Mouse (Mus musculus): ENCODE results near the gene Inhba. TPM values are rescaled to one million over a fixed set of nuclear protein-coding genes. Genes with fewer than 3 reads are reported as not detected.

The Inhba gene
- polyA plus RNA-seq (2012; rRNA removed) = 0.65 and 1.8 TPM in 2 replicates

DNA sequence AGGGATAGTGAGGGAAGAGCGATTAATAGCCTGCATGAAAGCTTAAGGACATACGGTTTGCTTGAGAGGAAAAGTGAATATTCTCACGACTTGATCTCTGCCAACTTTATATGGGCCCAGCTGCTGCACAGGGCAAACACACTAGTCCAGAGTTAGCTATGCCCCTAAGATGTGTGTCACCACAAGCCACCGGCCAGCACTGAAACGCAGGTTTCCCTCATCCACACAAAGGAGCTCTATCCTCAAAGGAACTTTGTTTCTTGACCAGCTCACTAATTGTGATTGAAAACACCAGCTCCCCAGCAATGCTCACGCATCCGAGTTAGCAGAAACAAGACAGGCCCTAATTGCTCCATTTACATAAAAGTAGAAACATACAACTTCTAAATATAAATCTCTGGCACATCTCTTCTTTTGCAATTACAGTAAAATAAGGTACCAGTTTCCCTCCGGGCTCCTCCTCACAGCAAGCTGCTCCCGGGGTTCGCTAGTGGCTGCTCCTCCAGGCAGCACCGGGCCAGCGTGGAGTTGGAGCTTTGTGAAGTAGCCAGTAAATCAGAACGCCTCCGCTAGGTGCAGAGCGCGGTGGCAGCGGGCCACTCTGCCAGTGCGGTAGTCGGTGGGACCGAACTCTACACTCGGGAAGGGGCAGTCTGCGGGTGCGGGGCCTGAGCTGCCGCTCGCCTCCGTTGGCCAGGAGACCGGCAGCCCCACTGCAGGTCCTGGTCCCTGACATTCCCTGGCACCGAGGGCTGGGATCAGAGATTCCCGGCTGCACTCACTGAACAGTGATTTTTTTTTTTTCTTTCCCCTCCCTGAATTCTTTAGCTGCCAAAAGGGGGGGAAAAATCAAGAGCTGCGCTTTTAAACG is at the start of gene Inhba:
Inhba (plus strand) TSS at position 480 of the 871 bp plus-strand sequence.

